Mouse (Mus musculus) heart, postnatal 25 days (tissue): ENCODE results near the gene Ralgps2. TPM values are rescaled to one million over a fixed set of nuclear protein-coding genes. Genes with fewer than 3 reads are reported as not detected.

Experiments
- DNase-seq: peaks from one replicate; pipeline ENCODE4 v3.0.0; 2022; ENCODE audit warnings: low spot score
- intact Hi-C: fragments of 180-260 bp; cut with DNase I; formaldehyde crosslinking; loops from one replicate; pipeline ENCODE4 v1.15.1; 2025
- total RNA-seq, 2 experiments: library from RNA; stranded (reverse); gene quantifications; 2 replicates each; pipeline ENCODE4 v1.2.3; 2021

Ralgps2 gene
- total RNA-seq, 2 experiments from 2014 or later: 8.6 to 10.4 TPM

DNA sequence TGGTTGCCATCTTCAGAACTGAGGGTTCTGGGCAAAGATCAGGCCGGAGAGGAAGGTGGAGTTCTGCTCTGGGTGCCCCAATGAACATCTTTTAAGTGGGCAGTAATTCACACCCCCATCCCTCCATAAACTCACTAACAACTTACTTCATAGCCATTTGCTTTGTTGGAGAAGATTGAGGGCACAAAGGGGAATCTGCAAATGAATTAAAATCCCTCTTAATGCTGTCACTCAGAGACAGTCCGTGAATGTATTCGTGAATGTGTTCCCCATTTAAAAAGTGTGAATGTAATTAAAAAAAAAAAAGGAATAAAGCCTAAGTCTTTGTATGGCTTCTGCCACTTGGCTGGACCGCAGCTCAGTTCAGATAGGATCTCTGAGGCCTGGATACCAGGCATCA is 159.8 kb downstream of the Ralgps2 start:
- intact Hi-C loops: no loop called here
- no peak for DNase-seq

DNA sequence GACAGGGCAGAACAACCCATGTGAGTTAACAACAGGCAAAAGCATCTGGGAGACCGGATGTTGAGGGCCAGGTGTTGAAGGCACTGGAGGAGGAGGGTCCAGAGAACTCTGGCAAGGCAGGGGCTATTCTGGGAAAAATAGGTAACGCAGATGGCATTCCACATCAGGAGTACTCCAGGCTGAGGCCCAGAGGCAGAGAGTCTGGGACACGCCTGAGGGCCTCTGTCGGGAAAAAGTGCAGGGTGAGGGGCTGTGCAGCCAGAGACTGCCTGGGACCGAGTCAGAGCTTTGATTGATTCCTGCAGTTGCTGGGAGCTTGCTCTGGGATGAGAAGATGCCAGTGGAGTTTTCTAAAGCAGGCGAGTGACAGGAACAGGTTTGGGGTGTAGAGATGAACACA is 160.4 kb downstream of the Ralgps2 start:
- DNase-seq: no peak
- intact Hi-C loops: no loop called here

DNA sequence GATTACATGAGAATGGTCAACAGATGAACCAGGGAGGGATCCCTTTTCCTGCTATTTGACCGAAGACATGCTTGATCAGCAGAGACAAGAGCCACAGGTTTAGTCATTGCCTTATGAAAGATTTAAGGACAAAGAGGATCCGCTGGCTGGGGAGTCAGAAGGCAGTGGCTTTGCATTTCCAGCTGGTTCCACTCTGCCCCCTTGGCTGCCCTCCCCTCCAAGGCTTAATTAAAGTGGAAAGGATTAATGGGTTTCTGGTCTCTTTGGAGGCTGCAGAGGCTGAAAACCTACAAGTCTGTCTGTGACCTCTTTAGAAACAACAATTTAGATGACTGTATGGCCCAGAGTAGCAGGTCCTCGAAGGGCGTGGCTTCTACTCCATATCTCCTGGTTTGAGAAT is 161.5 kb downstream of the Ralgps2 start:
- intact Hi-C loops: no loop called here
- no peak for DNase-seq

DNA sequence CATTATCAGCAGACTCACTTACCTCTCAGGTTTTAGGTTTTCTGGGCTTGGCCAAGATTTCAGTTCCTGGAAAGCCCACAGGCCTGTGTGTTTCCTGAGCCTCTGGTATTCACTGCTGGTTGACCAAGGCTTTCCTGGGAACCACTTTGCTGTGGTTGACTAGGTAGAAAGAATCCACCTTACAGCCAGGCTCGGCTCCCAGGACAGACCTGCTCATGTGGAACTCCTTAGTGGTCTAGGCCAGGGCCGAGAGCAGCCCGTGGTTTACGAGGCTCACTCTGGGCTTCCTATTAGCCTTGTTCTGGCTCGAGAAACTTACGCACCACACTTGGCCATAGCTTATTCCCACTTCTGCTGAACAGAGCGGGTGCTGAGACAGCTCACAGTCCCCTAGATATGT is 163.4 kb downstream of the Ralgps2 start:
- intact Hi-C loops: no loop called here

DNA sequence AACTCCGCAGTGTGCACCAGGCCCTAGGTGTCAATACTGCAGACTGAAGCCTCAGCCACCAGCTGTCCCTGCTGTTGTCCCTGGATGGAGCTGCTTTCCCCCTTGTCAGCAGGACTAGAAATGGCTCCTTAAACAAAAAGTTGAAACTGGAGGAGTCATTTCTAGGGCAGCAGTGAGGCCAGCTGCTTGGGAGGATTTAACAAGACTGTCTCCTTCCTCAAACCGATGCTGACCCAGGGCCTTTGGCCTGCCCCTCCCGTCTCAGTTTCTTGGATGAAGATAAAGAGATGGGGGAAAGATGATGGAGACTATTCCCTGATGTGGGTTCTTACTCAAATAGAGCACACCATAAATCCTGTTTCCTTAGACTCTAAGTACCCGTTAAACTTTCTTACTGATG is 164.2 kb downstream of the Ralgps2 start:
- no peak for DNase-seq
- intact Hi-C loops: no loop called here

More for the DNA sequence above, 163.4 kb downstream of the Ralgps2 start:
- DNase-seq: no peak

DNA sequence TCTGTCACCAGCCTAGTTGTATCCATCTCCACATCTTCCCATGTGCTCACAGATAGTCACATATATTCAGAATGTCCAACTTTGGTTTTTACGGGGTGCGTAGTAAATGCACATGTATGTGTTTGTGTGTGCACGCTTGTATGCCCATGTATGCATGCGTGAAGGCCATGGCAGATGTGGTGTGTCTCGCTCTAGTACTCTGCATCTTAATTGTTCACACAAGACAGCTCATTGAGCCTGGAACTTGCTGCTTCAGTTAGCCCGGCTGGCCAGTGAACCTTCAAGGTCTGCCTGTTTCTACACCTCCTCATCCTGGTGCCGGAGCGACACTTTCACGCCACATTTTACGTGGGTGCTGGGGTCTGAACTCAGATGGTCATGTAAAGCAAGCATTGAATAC is 168.6 kb downstream of the Ralgps2 start:
- DNase-seq: no peak
- intact Hi-C loops: no loop called here

DNA sequence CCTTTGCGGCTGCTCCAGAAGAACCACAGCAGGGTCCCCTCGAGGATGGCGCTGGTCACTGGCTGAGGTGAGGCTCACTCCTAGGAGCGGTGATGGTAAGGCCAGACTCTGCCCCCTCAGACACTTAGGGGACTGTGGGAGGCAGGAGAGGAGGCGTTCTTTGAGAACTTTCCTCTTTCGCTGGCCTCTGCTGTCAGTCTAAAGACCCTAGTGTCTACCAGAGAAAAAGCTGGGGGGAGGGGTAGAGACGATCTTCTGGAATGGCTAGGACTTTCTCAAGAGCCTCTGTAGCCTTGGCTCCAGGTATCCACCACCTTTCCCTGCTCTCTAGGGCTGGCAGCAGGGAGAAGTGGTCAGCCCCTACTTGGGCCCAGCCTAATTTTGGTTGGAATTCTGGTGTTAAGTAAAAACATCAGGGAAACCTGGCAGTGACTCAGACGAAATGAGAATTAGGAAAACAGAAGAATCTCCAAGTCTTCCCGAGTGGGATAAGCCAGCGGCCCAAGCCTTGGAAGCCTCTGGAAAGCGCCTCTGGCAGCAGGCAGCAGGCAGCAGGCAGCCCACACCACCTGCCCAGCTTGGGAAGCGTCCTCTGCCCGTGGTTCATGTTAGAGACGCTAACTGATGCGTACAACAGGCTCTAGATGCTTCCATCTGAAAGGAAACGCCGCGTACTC is 169.7 kb downstream of the Ralgps2 start:
- no peak for DNase-seq
- intact Hi-C loops: no loop called here

DNA sequence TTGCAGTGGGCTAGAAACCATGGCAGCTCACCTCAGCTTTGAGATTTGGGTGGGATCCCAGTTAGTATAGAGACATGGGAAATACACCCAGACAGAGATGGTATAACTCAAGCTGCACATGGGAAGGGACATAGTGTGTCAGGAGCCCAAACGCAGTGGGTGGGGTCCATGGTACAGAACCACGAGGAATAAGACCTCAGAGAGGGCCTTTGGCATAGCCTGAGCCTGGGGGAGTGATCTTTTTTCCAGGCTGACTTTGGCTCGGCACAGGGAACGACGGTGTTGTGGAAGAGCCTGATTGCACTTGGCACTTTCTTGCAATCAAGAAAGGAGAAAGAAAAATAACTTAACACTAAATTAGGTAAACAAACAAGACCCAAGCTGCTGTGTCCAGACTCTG is 170.3 kb downstream of the Ralgps2 start:
- no peak for DNase-seq

DNA sequence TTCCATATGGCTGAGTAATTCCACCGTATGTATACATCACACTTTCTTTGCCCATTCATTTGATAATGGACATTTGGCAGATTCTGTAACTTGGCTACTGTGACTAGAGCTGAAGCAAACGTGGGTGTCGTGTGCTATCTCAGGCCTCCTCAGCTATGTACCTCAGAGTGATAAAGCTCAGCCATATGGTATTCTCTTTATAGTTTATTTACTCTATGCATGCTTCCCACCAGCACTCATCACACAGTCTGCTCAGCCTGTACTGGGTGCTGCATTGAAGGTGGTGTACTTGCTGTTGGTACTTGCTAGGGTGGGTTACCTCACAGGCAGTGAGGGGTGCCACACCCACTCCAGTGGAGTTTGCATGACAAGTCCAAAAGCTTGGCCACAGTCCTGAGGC is 174.1 kb downstream of the Ralgps2 start:
- intact Hi-C loops: no loop called here
- no peak for DNase-seq

More for the DNA sequence above, 170.3 kb downstream of the Ralgps2 start:
- intact Hi-C loops: no loop called here

DNA sequence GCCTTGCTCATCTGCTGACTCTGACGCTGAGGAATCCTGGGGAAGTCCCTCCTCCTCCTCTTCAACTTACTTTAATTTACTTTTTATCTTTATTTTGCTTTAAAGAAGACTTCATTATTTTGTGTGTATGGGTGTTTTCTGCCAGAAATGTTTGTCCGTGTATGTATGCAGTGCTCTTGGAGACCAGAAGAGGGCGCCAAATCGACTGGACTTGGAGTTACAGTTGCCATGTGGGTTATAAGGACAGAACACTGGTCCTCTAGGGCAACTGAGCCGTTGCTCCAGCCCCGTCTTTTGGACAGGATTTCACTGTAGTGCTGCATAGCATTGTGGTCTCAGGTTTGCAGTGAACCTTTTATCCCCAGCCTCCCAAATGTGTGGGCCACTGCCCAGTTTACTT is 174.8 kb downstream of the Ralgps2 start:
- intact Hi-C loops: no loop called here
- no peak for DNase-seq

DNA sequence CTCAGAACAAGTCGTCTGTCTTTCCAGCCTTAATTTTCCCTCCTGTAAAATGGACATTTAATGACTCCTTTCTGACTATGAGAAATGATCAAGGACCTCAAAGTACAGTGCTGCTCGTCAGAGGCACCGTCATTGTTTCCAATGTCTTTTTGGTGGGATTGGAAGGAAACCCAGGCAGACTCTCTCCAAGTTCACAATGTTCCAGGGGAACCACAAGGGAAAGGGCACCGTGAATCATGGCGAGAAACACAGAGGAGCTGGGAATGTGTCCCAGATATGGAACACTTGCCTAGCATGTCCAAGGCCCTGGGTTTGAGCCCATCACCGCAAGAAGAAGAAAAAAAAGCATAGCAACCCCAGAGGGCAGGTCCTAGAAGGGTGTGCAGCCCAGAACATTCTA is 176.1 kb downstream of the Ralgps2 start:
- DNase-seq: no peak
- intact Hi-C loops: no loop called here

DNA sequence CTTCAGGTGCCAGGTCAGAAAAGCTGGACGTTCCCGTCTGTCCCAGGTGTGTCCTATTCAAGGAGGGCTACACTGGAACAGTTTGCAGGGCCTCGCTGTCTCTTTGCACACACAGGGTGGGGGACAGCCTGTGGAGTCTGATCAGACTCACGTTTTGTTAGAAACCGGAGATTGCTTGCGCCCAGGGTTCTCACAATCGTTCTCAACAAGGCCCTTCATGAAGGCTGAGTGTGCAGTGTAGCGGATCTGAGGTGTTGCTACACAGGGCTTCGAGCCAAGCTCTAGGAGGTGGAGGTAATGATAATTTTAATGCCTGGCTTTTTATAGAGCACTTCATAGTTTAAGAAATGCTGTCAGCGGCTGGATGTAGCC is 178.0 kb downstream of the Ralgps2 start:
- DNase-seq: no peak
- intact Hi-C loops: no loop called here

DNA sequence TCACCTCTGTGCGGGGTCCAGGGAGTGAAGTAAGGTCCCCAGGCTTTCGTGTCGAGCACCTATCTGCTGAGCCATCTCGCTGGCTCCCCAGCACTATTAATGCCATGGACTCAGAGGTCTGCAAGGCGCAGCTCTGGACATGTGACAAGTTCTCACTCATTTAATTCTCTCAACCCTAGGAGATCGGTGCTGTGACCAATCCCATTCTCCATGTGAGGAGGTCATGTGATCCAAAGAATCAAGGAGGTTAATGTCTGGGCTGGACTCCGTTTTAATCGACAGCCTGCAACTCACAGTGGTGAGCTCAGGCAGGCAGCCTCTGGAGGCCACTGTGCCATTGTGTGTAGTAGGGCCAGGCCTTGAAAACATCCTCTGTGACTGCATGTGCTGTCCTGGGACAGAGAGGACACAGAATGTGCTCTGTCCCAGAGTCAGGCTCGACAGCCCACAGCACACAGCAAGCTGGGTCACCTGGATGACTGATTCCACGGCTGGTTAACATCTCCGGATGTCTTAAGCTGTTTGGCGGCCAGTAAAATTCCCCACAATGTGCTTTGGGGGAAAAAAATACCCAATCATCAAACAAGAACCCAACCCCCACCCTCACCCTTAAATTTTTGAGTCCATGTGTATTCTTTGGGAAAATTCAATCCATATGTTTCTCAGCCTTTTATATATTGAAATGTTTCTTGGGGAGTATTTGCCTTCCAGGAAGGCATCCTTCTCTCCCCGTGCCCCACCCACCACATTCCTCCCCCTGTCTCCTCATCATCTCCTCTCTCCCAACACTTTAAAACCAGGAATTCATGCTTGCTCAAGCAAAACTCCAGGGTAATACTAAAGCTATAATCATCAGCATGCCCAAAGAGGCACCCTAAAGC is 178.6 kb downstream of the Ralgps2 start:
- intact Hi-C loops: no loop called here
- DNase-seq: no peak

DNA sequence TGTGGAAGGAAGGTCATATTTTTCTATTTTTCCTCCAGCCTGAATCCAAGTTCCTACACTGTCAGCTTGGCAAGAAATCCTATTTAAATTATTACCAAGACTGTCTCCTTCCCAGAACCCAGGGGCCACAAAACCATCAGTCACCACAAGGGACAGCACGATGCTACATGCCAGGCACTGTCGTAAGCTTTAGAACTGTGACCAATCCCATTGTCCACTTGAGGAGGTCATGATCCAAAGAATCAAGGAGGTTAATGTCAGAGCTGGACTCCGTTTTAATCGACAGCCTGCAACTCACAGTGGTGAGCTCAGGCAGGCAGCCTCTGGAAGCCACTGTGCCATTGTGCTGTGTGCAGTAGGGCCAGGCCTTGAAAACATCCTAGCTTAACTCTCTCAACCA is 181.1 kb downstream of the Ralgps2 start:
- intact Hi-C loops: no loop called here
- DNase-seq: no peak

DNA sequence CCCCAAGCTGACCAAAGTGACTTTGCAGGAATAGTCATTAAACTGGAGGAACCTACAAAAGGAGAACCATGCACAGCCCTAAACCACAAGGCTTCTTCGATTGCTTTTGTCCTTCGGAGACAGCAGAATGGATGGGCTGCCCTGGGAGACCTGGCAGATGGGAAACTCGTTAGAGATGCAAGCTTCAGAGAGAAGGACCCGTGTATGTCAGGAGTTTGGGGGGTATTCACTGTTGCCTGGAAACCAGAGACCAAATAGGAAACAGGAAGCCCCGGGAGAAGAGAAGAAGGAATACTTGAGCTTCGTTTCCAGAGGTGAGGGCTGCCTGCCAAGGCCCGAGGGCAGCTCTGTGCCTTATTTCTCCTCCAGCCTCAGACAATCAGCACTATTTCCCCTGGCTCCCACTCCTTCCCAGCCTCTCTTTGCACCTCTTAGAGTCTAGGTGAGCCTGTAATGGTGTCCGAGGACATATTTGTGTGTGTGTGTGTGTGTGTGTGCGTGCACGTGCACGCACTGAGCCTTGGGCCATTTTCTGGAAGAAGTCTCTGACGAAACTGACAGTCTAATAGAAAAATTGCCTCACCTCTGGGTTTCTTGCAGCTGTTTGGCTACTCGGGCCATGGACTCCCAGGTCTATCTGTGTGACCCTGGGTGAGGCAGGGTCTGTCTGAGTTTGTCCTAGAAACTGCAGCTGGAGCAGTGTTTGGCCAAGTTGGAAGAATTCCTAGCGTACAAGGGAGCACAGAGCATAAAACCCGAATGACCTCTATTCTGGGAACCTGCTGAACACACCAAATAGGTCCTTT is 184.6 kb downstream of the Ralgps2 start:
- no peak for DNase-seq
- intact Hi-C loops: no loop called here

Other genes with a start within 250 kb of the Ralgps2 start
- gene Fam20b, start 220.5 kb downstream of the Ralgps2 start, total RNA-seq: 10 to 100 TPM; 48.1 to 51.9 TPM
- 1 to 10 TPM; 2.0 to 2.5 TPM for gene Angptl1, start 101.1 kb downstream of the Ralgps2 start, total RNA-seq
- not detected for gene Tex35, start 169.1 kb upstream of the Ralgps2 start, total RNA-seq